Mouse (Mus musculus): ENCODE measurements around the gene Dusp3.

The Dusp3 gene

GRCm38 (mm10) chr11:101986913-101987312 is at the start of gene Dusp3:
Gene Dusp3 (minus strand): TSS chr11:101987013.
- DNase-seq (ENCODE audit: low spot score in 2 of 2), result no peak

- no peak for DNase-seq (ENCODE audit: low spot score in 2 of 2)
Observed at GRCm38 (mm10) chr11:102036336-102036735, 49.5 kb upstream of the Dusp3 start.

GRCm38 (mm10) chr11:102035456-102035960 is 48.7 kb upstream of the Dusp3 start:
- no peak for DNase-seq (ENCODE audit: low spot score in 2 of 2)

- DNase-seq (ENCODE audit: low spot score in 2 of 2), result no peak
Observed at GRCm38 (mm10) chr11:102034887-102035286, 48.1 kb upstream of the Dusp3 start.

GRCm38 (mm10) chr11:102033055-102033591 is 46.3 kb upstream of the Dusp3 start:
- no peak for DNase-seq (ENCODE audit: low spot score in 2 of 2)

- no peak for DNase-seq (ENCODE audit: low spot score in 2 of 2)
Observed at GRCm38 (mm10) chr11:102031149-102031548, 44.3 kb upstream of the Dusp3 start.

- DNase-seq (ENCODE audit: low spot score in 2 of 2), result no peak
Observed at GRCm38 (mm10) chr11:102029966-102030365, 43.2 kb upstream of the Dusp3 start.

GRCm38 (mm10) chr11:102029304-102029703 is 42.5 kb upstream of the Dusp3 start:
- DNase-seq (ENCODE audit: low spot score in 2 of 2), result no peak

GRCm38 (mm10) chr11:102028087-102028816 is 41.4 kb upstream of the Dusp3 start, which contains the start of gene Mpp3:
Gene Mpp3 (minus strand): TSS chr11:102028461.
- DNase-seq (ENCODE audit: low spot score in 2 of 2), result no peak

GRCm38 (mm10) chr11:102027361-102028017 is 40.7 kb upstream of the Dusp3 start:
- DNase-seq (ENCODE audit: low spot score in 2 of 2), result no peak

- no peak for DNase-seq (ENCODE audit: low spot score in 2 of 2)
Observed at GRCm38 (mm10) chr11:102026694-102027360, 40.0 kb upstream of the Dusp3 start.

- DNase-seq (ENCODE audit: low spot score in 2 of 2), result no peak
Observed at GRCm38 (mm10) chr11:102025991-102026660, 39.3 kb upstream of the Dusp3 start.

- DNase-seq (ENCODE audit: low spot score in 2 of 2), result no peak
Observed at GRCm38 (mm10) chr11:102025354-102025753, 38.5 kb upstream of the Dusp3 start.

- no peak for DNase-seq (ENCODE audit: low spot score in 2 of 2)
Observed at GRCm38 (mm10) chr11:102024875-102025274, 38.1 kb upstream of the Dusp3 start.

GRCm38 (mm10) chr11:102024084-102024758 is 37.4 kb upstream of the Dusp3 start:
- DNase-seq (ENCODE audit: low spot score in 2 of 2), result no peak

- no peak for DNase-seq (ENCODE audit: low spot score in 2 of 2)
Observed at GRCm38 (mm10) chr11:102023406-102023805, 36.6 kb upstream of the Dusp3 start.

GRCm38 (mm10) chr11:102021196-102021595 is 34.4 kb upstream of the Dusp3 start:
- no peak for DNase-seq (ENCODE audit: low spot score in 2 of 2)

GRCm38 (mm10) chr11:102019736-102020135 is 32.9 kb upstream of the Dusp3 start:
- DNase-seq (ENCODE audit: low spot score in 2 of 2), result no peak

GRCm38 (mm10) chr11:102016136-102016535 is 29.3 kb upstream of the Dusp3 start:
- DNase-seq (ENCODE audit: low spot score in 2 of 2), result no peak

GRCm38 (mm10) chr11:102015472-102015871 is 28.7 kb upstream of the Dusp3 start:
- no peak for DNase-seq (ENCODE audit: low spot score in 2 of 2)

GRCm38 (mm10) chr11:102013201-102013600 is 26.4 kb upstream of the Dusp3 start:
- no peak for DNase-seq (ENCODE audit: low spot score in 2 of 2)

Data from natural killer cell, adult 2 months (primary cell).